Mouse (Mus musculus) forebrain, embryonic 11.5 days (tissue): Measurements from ENCODE around the gene Grasp. TPM values are rescaled to one million over a fixed set of nuclear protein-coding genes. Genes with fewer than 3 reads are reported as not detected.

Source experiments
- ATAC-seq: fragments of 200-750 bp; cut with Nextera tagmentation; replicated peaks from 2 replicates; pipeline ENCODE4 v1.8.0; 2017; ENCODE audit warnings: moderate TSS enrichment; ENCODE audit not compliant: low FRiP score
- DNase-seq: peaks from one replicate; pipeline ENCODE4 v3.0.0-alpha.2; 2017; ENCODE audit warnings: low spot score
- H3K27ac ChIP-seq: fragments of 300-500 bp; sonication (generic); 2 replicates; pipeline ENCODE4 v1.5.1; 2014; ENCODE audit warnings: low read depth, low read length
- H3K27me3 ChIP-seq: fragments of 300-500 bp; sonication (generic); 2 replicates; pipeline ENCODE4 v1.6.1; 2014; ENCODE audit warnings: mild to moderate bottlenecking, low read length, mixed read lengths; ENCODE audit not compliant: control insufficient read depth, insufficient read depth
- H3K36me3 ChIP-seq: fragments of 300-500 bp; sonication (generic); 2 replicates; pipeline ENCODE4 v1.6.1; 2014; ENCODE audit warnings: mild to moderate bottlenecking, low read length, moderate library complexity, mixed read lengths; ENCODE audit not compliant: control insufficient read depth, insufficient read depth
- H3K4me1 ChIP-seq: fragments of 300-500 bp; sonication (generic); replicated peaks from 2 replicates; pipeline ENCODE4 v1.6.1; 2014; ENCODE audit warnings: low read length, mixed read lengths; ENCODE audit not compliant: control insufficient read depth, insufficient read depth
- H3K4me2 ChIP-seq: fragments of 300-500 bp; sonication (generic); 2 replicates; pipeline ENCODE4 v1.6.1; 2014; ENCODE audit warnings: low read depth, mild to moderate bottlenecking, low read length, moderate library complexity, mixed read lengths; ENCODE audit not compliant: severe bottlenecking
- H3K4me3 ChIP-seq: fragments of 300-500 bp; sonication (generic); 2 replicates; pipeline ENCODE4 v1.5.1; 2014; ENCODE audit warnings: low read depth, low read length
- H3K9ac ChIP-seq: fragments of 300-500 bp; sonication (generic); 2 replicates; pipeline ENCODE4 v1.6.1; 2014; ENCODE audit warnings: low read length
- H3K9me3 ChIP-seq: fragments of 300-500 bp; sonication (generic); 2 replicates; pipeline ENCODE4 v1.6.1; 2016; ENCODE audit warnings: low read length, mixed read lengths; ENCODE audit not compliant: control insufficient read depth
- WGBS: fragments of 180-500 bp; shearing (Covaris S2); extraction: QIAGEN DNeasy Blood & Tissue Kit; methylation state at CpG from one replicate; pipeline ENCODE4 v1.1.7; 2014; 5-methylcytosine and 5-hydroxymethylcytosine counted together
- polyA plus RNA-seq: library from polyadenylated mRNA; unstranded; fragments of >200 nt; fragmentation: Nextera tagmentation; extraction: Ambion mirVana; gene quantifications from 2 replicates; pipeline ENCODE4 v1.2.1, GENCODE M21; 2014

Gene Grasp
- polyA plus RNA-seq, 1 experiment from 2014 or later = 4.6 TPM

- WGBS = 2% methylated on average over 14 of the region's 14 CpGs
- DNase-seq (no peak), ATAC-seq (no peak)
- peaks cover 7% of the 10 kb centered on the region for H3K27me3 ChIP-seq
- H3K9ac ChIP-seq = peak overlapping the region; percentile 82
- no peak overlapping the region for H3K27ac ChIP-seq
- peaks cover 33% of the 10 kb centered on the region; the same call in 1 of the 2 replicates for H3K4me1 ChIP-seq
- peak overlapping the region; percentile 77 for H3K4me3 ChIP-seq
- H3K36me3 ChIP-seq = no peaks in the 10 kb centered on the region
- H3K4me2 ChIP-seq = peak overlapping the region; percentile 97
- H3K9me3 ChIP-seq = no peaks in the 10 kb centered on the region
These were observed 989 bp downstream of the Grasp start for GRCm38 (mm10) chr15:101224977-101225376.

GRCm38 (mm10) chr15:101227971-101228370 is 4.0 kb downstream of the Grasp start:
- no peak overlapping the region for H3K4me2 ChIP-seq
- no peaks in the 10 kb centered on the region for H3K9me3 ChIP-seq
- 23% methylated on average over 7 of the region's 7 CpGs for WGBS
- H3K36me3 ChIP-seq = peaks cover 3% of the 10 kb centered on the region
- H3K9ac ChIP-seq = no peak overlapping the region
- no peak overlapping the region for H3K27ac ChIP-seq
- peaks cover 5% of the 10 kb centered on the region for H3K27me3 ChIP-seq
- peaks cover 21% of the 10 kb centered on the region; the same call in 1 of the 2 replicates for H3K4me1 ChIP-seq
- DNase-seq = no peak
- no peak overlapping the region for H3K4me3 ChIP-seq
- ATAC-seq = no peak

- Histone ChIP-seq H3K27ac (no peak overlapping the region), H3K4me2 (no peak overlapping the region), H3K9ac (no peak overlapping the region), H3K36me3 (peaks cover 3% of the 10 kb centered on the region), H3K27me3 (no peaks in the 10 kb centered on the region), H3K9me3 (no peaks in the 10 kb centered on the region), H3K4me3 (no peak overlapping the region), H3K4me1 (peaks cover 13% of the 10 kb centered on the region; the same call in 1 of the 2 replicates)
- DNase-seq = no peak
- WGBS = 94% methylated on average over 21 of the region's 21 CpGs
- ATAC-seq = no peak
These were observed 5.0 kb downstream of the Grasp start for GRCm38 (mm10) chr15:101228866-101229590.

GRCm38 (mm10) chr15:101230503-101230902 is 6.5 kb downstream of the Grasp start:
- Histone ChIP-seq H3K27ac (no peak overlapping the region), H3K9me3 (no peaks in the 10 kb centered on the region), H3K27me3 (no peaks in the 10 kb centered on the region), H3K36me3 (peaks cover 3% of the 10 kb centered on the region), H3K9ac (no peak overlapping the region), H3K4me2 (no peak overlapping the region), H3K4me3 (no peak overlapping the region), H3K4me1 (0 out of 2 replicates have a peak, but pooled peaks cover 2% of the 10 kb centered on the region)
- no peak for ATAC-seq
- no peak for DNase-seq
- 95% methylated on average over 19 of the region's 19 CpGs for WGBS

GRCm38 (mm10) chr15:101230995-101231647 is 7.1 kb downstream of the Grasp start:
- H3K27ac ChIP-seq = no peak overlapping the region
- H3K4me2 ChIP-seq = peak overlapping the region; percentile 24; the same call in 1 of the 2 replicates
- DNase-seq = peak; percentile 60
- 78% methylated on average over 23 of the region's 23 CpGs for WGBS
- H3K36me3 ChIP-seq = peaks cover 3% of the 10 kb centered on the region
- no peak overlapping the region for H3K4me3 ChIP-seq
- no peaks in the 10 kb centered on the region; the same call in 1 of the 2 replicates for H3K27me3 ChIP-seq
- H3K9ac ChIP-seq = no peak overlapping the region
- no peaks in the 10 kb centered on the region for H3K4me1 ChIP-seq
- no peak for ATAC-seq
- no peaks in the 10 kb centered on the region for H3K9me3 ChIP-seq

GRCm38 (mm10) chr15:101231648-101232180 is 7.7 kb downstream of the Grasp start:
- H3K9me3 ChIP-seq = no peaks in the 10 kb centered on the region
- H3K9ac ChIP-seq = no peak overlapping the region
- DNase-seq (no peak), ATAC-seq (no peak)
- no peaks in the 10 kb centered on the region; the same call in 1 of the 2 replicates for H3K27me3 ChIP-seq
- no peak overlapping the region for H3K27ac ChIP-seq
- 56% methylated on average over 56 of the region's 56 CpGs for WGBS
- H3K36me3 ChIP-seq = peaks cover 3% of the 10 kb centered on the region
- no peak overlapping the region for H3K4me3 ChIP-seq
- H3K4me2 ChIP-seq = peak overlapping the region; percentile 24; the same call in 1 of the 2 replicates
- H3K4me1 ChIP-seq = no peaks in the 10 kb centered on the region

- Histone ChIP-seq H3K4me3 (no peak overlapping the region), H3K27ac (no peak overlapping the region), H3K36me3 (peaks cover 3% of the 10 kb centered on the region), H3K9ac (no peak overlapping the region), H3K4me2 (no peak overlapping the region), H3K4me1 (no peaks in the 10 kb centered on the region), H3K9me3 (no peaks in the 10 kb centered on the region), H3K27me3 (no peaks in the 10 kb centered on the region; the same call in 1 of the 2 replicates)
- DNase-seq = no peak
- ATAC-seq = no peak
- WGBS = 87% methylated on average over 4 of the region's 4 CpGs
These were observed 8.6 kb downstream of the Grasp start for GRCm38 (mm10) chr15:101232607-101233006.

GRCm38 (mm10) chr15:101233183-101233582 is 9.2 kb downstream of the Grasp start:
- no peak overlapping the region for H3K4me2 ChIP-seq
- H3K9ac ChIP-seq = no peak overlapping the region
- no peak for DNase-seq
- 89% methylated on average over 3 of the region's 3 CpGs for WGBS
- H3K36me3 ChIP-seq = peaks cover 3% of the 10 kb centered on the region
- ATAC-seq = no peak
- H3K4me3 ChIP-seq = no peak overlapping the region
- no peaks in the 10 kb centered on the region; the same call in 1 of the 2 replicates for H3K27me3 ChIP-seq
- H3K4me1 ChIP-seq = no peaks in the 10 kb centered on the region
- no peaks in the 10 kb centered on the region for H3K9me3 ChIP-seq
- H3K27ac ChIP-seq = no peak overlapping the region
